Mouse (Mus musculus) heart, embryonic 12.5 days (tissue): ENCODE results near the gene Cdh16. TPM values are rescaled to one million over a fixed set of nuclear protein-coding genes. Genes with fewer than 3 reads are reported as not detected.

ENCODE experiments used
- ATAC-seq: fragments of 200-750 bp; cut with Nextera tagmentation; 2 replicates; pipeline ENCODE4 v1.8.0; 2017; ENCODE audit warnings: moderate TSS enrichment, moderate library complexity; ENCODE audit not compliant: insufficient number of reproducible peaks, low FRiP score
- H3K27ac ChIP-seq: fragments of 300-500 bp; sonication (generic); 2 replicates; pipeline ENCODE4 v1.5.1; 2016; ENCODE audit warnings: mild to moderate bottlenecking, moderate library complexity; ENCODE audit not compliant: poor library complexity, severe bottlenecking
- H3K27me3 ChIP-seq: fragments of 300-500 bp; sonication (generic); replicated peaks from 2 replicates; pipeline ENCODE4 v1.6.1; 2016; ENCODE audit warnings: mild to moderate bottlenecking, moderate library complexity
- H3K36me3 ChIP-seq: fragments of 300-500 bp; sonication (generic); 2 replicates; pipeline ENCODE4 v1.6.1; 2016; ENCODE audit warnings: mild to moderate bottlenecking, moderate library complexity
- H3K4me1 ChIP-seq: fragments of 300-500 bp; sonication (generic); replicated peaks from 2 replicates; pipeline ENCODE4 v1.6.1; 2016; ENCODE audit warnings: mild to moderate bottlenecking
- H3K4me2 ChIP-seq: fragments of 300-500 bp; sonication (generic); 2 replicates; pipeline ENCODE4 v1.6.1; 2016; ENCODE audit warnings: mild to moderate bottlenecking, moderate library complexity
- H3K4me3 ChIP-seq: fragments of 300-500 bp; sonication (generic); 2 replicates; pipeline ENCODE4 v1.5.1; 2016; ENCODE audit warnings: mild to moderate bottlenecking
- H3K9ac ChIP-seq: fragments of 300-500 bp; sonication (generic); 2 replicates; pipeline ENCODE4 v1.6.1; 2016; ENCODE audit warnings: mild to moderate bottlenecking, moderate library complexity
- H3K9me3 ChIP-seq: fragments of 300-500 bp; sonication (generic); replicated peaks from 2 replicates; pipeline ENCODE4 v1.6.1; 2016; ENCODE audit warnings: mild to moderate bottlenecking, moderate library complexity
- WGBS: fragments of 180-500 bp; shearing (Covaris S2); methylation state at CpG from one replicate; pipeline ENCODE4 v1.1.7; 2016; 5-methylcytosine and 5-hydroxymethylcytosine counted together
- polyA plus RNA-seq: library from polyadenylated mRNA; unstranded; fragments of >200 nt; fragmentation: Nextera tagmentation; extraction: Ambion mirVana; gene quantifications from 2 replicates; pipeline ENCODE4 v1.2.1, GENCODE M21; 2016

Gene Cdh16
- polyA plus RNA-seq, 1 experiment from 2014 or later, result 16.1 TPM

- Histone ChIP-seq H3K4me1 (no peaks in the 10 kb centered on the region), H3K27ac (no peak overlapping the region), H3K9me3 (no peaks in the 10 kb centered on the region), H3K4me3 (no peak overlapping the region), H3K36me3 (no peaks in the 10 kb centered on the region), H3K9ac (no peak overlapping the region), H3K27me3 (no peaks in the 10 kb centered on the region), H3K4me2 (no peak overlapping the region)
- ATAC-seq, result no peak
- WGBS, result 85% methylated on average over 3 of the region's 3 CpGs
Observed at GRCm38 (mm10) chr8:104576820-104577219, 47.4 kb downstream of the Cdh16 start.

GRCm38 (mm10) chr8:104570436-104571343 lies 53.5 kb downstream of the Cdh16 start:
- Histone ChIP-seq H3K27ac (no peak overlapping the region), H3K27me3 (no peaks in the 10 kb centered on the region), H3K4me3 (peak overlapping the region; percentile 49), H3K4me1 (0 out of 2 replicates have a peak, but pooled peaks cover 3% of the 10 kb centered on the region), H3K4me2 (peak overlapping the region; percentile 89), H3K9ac (peak overlapping the region; percentile 42; the same call in 1 of the 2 replicates), H3K9me3 (no peaks in the 10 kb centered on the region), H3K36me3 (no peaks in the 10 kb centered on the region)
- WGBS, result 5% methylated on average over 26 of the region's 26 CpGs
- ATAC-seq, result peak; percentile 63; the same call in 1 of the 2 replicates

GRCm38 (mm10) chr8:104569559-104569958 lies 54.6 kb downstream of the Cdh16 start:
- Histone ChIP-seq H3K4me3 (no peak overlapping the region), H3K4me2 (no peak overlapping the region), H3K4me1 (peaks cover 6% of the 10 kb centered on the region; the same call in 1 of the 2 replicates), H3K36me3 (no peaks in the 10 kb centered on the region), H3K9me3 (no peaks in the 10 kb centered on the region), H3K27me3 (no peaks in the 10 kb centered on the region), H3K27ac (no peak overlapping the region), H3K9ac (no peak overlapping the region)
- 22% methylated on average over 1 of the region's 1 CpGs for WGBS
- ATAC-seq, result no peak

GRCm38 (mm10) chr8:104565457-104565798 lies 58.8 kb downstream of the Cdh16 start:
- 86% methylated on average over 5 of the region's 5 CpGs for WGBS
- Histone ChIP-seq H3K27ac (no peak overlapping the region), H3K9ac (no peak overlapping the region)

GRCm38 (mm10) chr8:104564633-104565456 lies 59.4 kb downstream of the Cdh16 start:
- Histone ChIP-seq H3K9ac (no peak overlapping the region), H3K4me3 (no peak overlapping the region; the same call in 1 of the 2 replicates), H3K27ac (no peak overlapping the region), H3K9me3 (no peaks in the 10 kb centered on the region), H3K4me2 (peak overlapping the region; percentile 53), H3K36me3 (no peaks in the 10 kb centered on the region), H3K27me3 (no peaks in the 10 kb centered on the region), H3K4me1 (peaks cover 8% of the 10 kb centered on the region; the same call in 1 of the 2 replicates)
- peak; percentile 77 for ATAC-seq
- 18% methylated on average over 22 of the region's 22 CpGs for WGBS

More at GRCm38 (mm10) chr8:104565457-104565798, 58.8 kb downstream of the Cdh16 start:
- Histone ChIP-seq H3K27me3 (no peaks in the 10 kb centered on the region), H3K4me2 (no peak overlapping the region), H3K36me3 (no peaks in the 10 kb centered on the region), H3K4me3 (no peak overlapping the region), H3K9me3 (no peaks in the 10 kb centered on the region), H3K4me1 (peaks cover 8% of the 10 kb centered on the region; the same call in 1 of the 2 replicates)
- ATAC-seq, result 0 out of 2 replicates have a peak, but pooled peaks have one; percentile 15

- peaks cover 5% of the 10 kb centered on the region for H3K27me3 ChIP-seq
- no peaks in the 10 kb centered on the region for H3K9me3 ChIP-seq
- no peak overlapping the region for H3K4me2 ChIP-seq
- no peak overlapping the region for H3K27ac ChIP-seq
- H3K36me3 ChIP-seq, result no peaks in the 10 kb centered on the region
- no peak for ATAC-seq
- no peak overlapping the region for H3K9ac ChIP-seq
- peaks cover 5% of the 10 kb centered on the region; the same call in 1 of the 2 replicates for H3K4me1 ChIP-seq
- no peak overlapping the region for H3K4me3 ChIP-seq
Observed at GRCm38 (mm10) chr8:104560731-104561130, 63.5 kb downstream of the Cdh16 start.

GRCm38 (mm10) chr8:104557226-104557625 lies 67.0 kb downstream of the Cdh16 start:
- no peak for ATAC-seq
- Histone ChIP-seq H3K4me2 (no peak overlapping the region), H3K27me3 (peaks cover 5% of the 10 kb centered on the region), H3K36me3 (no peaks in the 10 kb centered on the region), H3K9me3 (no peaks in the 10 kb centered on the region), H3K4me1 (no peaks in the 10 kb centered on the region), H3K27ac (no peak overlapping the region), H3K4me3 (no peak overlapping the region), H3K9ac (no peak overlapping the region)
- 43% methylated on average over 7 of the region's 7 CpGs for WGBS

- ATAC-seq, result no peak
- H3K27me3 ChIP-seq, result peaks cover 5% of the 10 kb centered on the region
- H3K36me3 ChIP-seq, result no peaks in the 10 kb centered on the region
- no peak overlapping the region for H3K9ac ChIP-seq
- H3K4me2 ChIP-seq, result no peak overlapping the region
- no peak overlapping the region for H3K27ac ChIP-seq
- whole genome bisulfite sequencing, result 77% methylated on average over 4 of the region's 4 CpGs
- no peak overlapping the region for H3K4me3 ChIP-seq
- no peaks in the 10 kb centered on the region for H3K9me3 ChIP-seq
- H3K4me1 ChIP-seq, result peaks cover 3% of the 10 kb centered on the region; the same call in 1 of the 2 replicates
Observed at GRCm38 (mm10) chr8:104555191-104555590, 69.0 kb downstream of the Cdh16 start.

Other genes with a start within 250 kb of the Cdh16 start
- gene Cmtm4, start 228.6 kb downstream of the Cdh16 start, polyA plus RNA-seq, result 1.7 TPM in 2 replicates
- 69.1 and 76.8 TPM in 2 replicates for gene Dync1li2, start 181.3 kb downstream of the Cdh16 start, polyA plus RNA-seq
- gene Terb1, start 114.5 kb downstream of the Cdh16 start, polyA plus RNA-seq, result 0.10 and 0.15 TPM in 2 replicates
- 77.0 and 81.0 TPM in 2 replicates for gene Nae1, start 89.8 kb downstream of the Cdh16 start, polyA plus RNA-seq
- 0.78 and 0.91 TPM in 2 replicates for gene Car7, start 89.7 kb downstream of the Cdh16 start, polyA plus RNA-seq
- gene Pdp2, start 32.9 kb downstream of the Cdh16 start, polyA plus RNA-seq, result 8.6 and 9.0 TPM in 2 replicates
- 299 and 301 TPM in 2 replicates for gene Rrad, start 6.9 kb upstream of the Cdh16 start, polyA plus RNA-seq
- gene Ciao2b, start 17.6 kb upstream of the Cdh16 start, polyA plus RNA-seq, result 187 and 195 TPM in 2 replicates
- gene Ces2a, start 109.6 kb upstream of the Cdh16 start, polyA plus RNA-seq, result not detected in 2 replicates
- gene Ces2b, start 207.2 kb upstream of the Cdh16 start, polyA plus RNA-seq, result not detected in 2 replicates
- gene Ces2c, start 222.7 kb upstream of the Cdh16 start, polyA plus RNA-seq, result not detected in 2 replicates